ENCODE assay signal across 8 mouse cellular contexts in genomic region chr9:37530031-37530887, GRCm38 (mm10). TPM values are rescaled to one million over a fixed set of nuclear protein-coding genes. Genes with fewer than 3 reads are reported as not detected.
DNase-seq lines count a peak whose midpoint lies in the region; ATAC-seq and TF ChIP-seq lines count a peak whose summit lies in the region.

No protein-coding gene starts in this region.

- WGBS in cerebellum, adult 2 months, result 3% methylated on average over 32 of the region's 32 CpGs
- WGBS in hindbrain, embryonic 15.5 days, result under 1% methylated on average over 32 of the region's 32 CpGs
- 2% methylated on average over 32 of the region's 32 CpGs for WGBS in liver, embryonic 11.5 days
- WGBS in midbrain, postnatal 0 days, result 2% methylated on average over 32 of the region's 32 CpGs

- H3K4me1 ChIP-seq in cerebellum, adult 2 months (ENCODE audit: control insufficient read depth, insufficient read depth, low read length), result peaks cover 13% of the 10 kb centered on the region
- peaks cover 20% of the 10 kb centered on the region for H3K4me1 ChIP-seq in hindbrain, embryonic 15.5 days (replicated peaks)
- H3K4me1 ChIP-seq in liver, embryonic 11.5 days (replicated peaks; ENCODE audit: control insufficient read depth, insufficient read depth, low read length), result peaks cover 27% of the 10 kb centered on the region
- peaks cover 11% of the 10 kb centered on the region; the same call in 1 of the 2 replicates for H3K4me1 ChIP-seq in midbrain, postnatal 0 days (ENCODE audit: insufficient read depth, low read length)

- no peaks in the 10 kb centered on the region for H3K36me3 ChIP-seq in hindbrain, embryonic 15.5 days
- no peaks in the 10 kb centered on the region for H3K36me3 ChIP-seq in liver, embryonic 11.5 days (ENCODE audit: control insufficient read depth, insufficient read depth, low read length)
- H3K36me3 ChIP-seq in midbrain, postnatal 0 days (ENCODE audit: insufficient read depth, low read length), result peaks cover 10% of the 10 kb centered on the region

- no peaks in the 10 kb centered on the region for H3K9me3 ChIP-seq in hindbrain, embryonic 15.5 days
- no peaks in the 10 kb centered on the region for H3K9me3 ChIP-seq in liver, embryonic 11.5 days (ENCODE audit: control insufficient read depth, low read length)
- H3K9me3 ChIP-seq in midbrain, postnatal 0 days (ENCODE audit: low read length), result no peaks in the 10 kb centered on the region

- H3K4me3 ChIP-seq in cerebellum, adult 2 months (replicated peaks; ENCODE audit: insufficient read depth, low read depth, low read length), result peak overlapping the region; percentile 62
- H3K4me3 ChIP-seq in gastrocnemius, adult 2 months, result peak overlapping the region; percentile 77
- H3K4me3 ChIP-seq in hindbrain, embryonic 15.5 days, result peak overlapping the region; percentile 34
- peak overlapping the region; percentile 44 for H3K4me3 ChIP-seq in liver, embryonic 11.5 days (ENCODE audit: low read depth, low read length)
- H3K4me3 ChIP-seq in midbrain, postnatal 0 days (ENCODE audit: low read depth, low read length), result peak overlapping the region; percentile 35

- intact Hi-C loops in gastrocnemius, adult 2 months (cut with DNase I), result no loop called here

- peak overlapping the region; percentile 2; the same call in 1 of the 2 replicates for H3K27ac ChIP-seq in cerebellum, adult 2 months (ENCODE audit: insufficient read depth, low read length)
- H3K27ac ChIP-seq in gastrocnemius, adult 2 months, result peak overlapping the region; percentile 92
- no peak overlapping the region; the same call in 1 of the 2 replicates for H3K27ac ChIP-seq in hindbrain, embryonic 15.5 days (replicated peaks)
- peak overlapping the region; percentile 64 for H3K27ac ChIP-seq in liver, embryonic 11.5 days (ENCODE audit: low read depth, low read length)
- no peak overlapping the region for H3K27ac ChIP-seq in midbrain, postnatal 0 days (ENCODE audit: low read depth, low read length)

- peak; percentile 14; the same call in 1 of the 2 replicates for TF ChIP-seq CTCF in cerebellum, adult 2 months (IDR thresholded peaks at IDR 0.05; ENCODE audit: borderline replicate concordance, insufficient read depth, low read depth, low read length)
- peak; percentile 53 for TF ChIP-seq CTCF in gastrocnemius, adult 2 months (IDR thresholded peaks at IDR 0.05)
- peak; percentile 49 for TF ChIP-seq CTCF in midbrain, postnatal 0 days (IDR thresholded peaks at IDR 0.05)

- peak overlapping the region; percentile 24 for H3K9ac ChIP-seq in hindbrain, embryonic 15.5 days
- peak overlapping the region; percentile 44 for H3K9ac ChIP-seq in liver, embryonic 11.5 days (ENCODE audit: low read depth, low read length)
- peak overlapping the region; percentile 42; the same call in 1 of the 2 replicates for H3K9ac ChIP-seq in midbrain, postnatal 0 days (replicated peaks; ENCODE audit: low read length, poor library complexity, severe bottlenecking)

- peak; percentile 64 for ATAC-seq in hindbrain, embryonic 15.5 days (ENCODE audit: low FRiP score, low read depth)
- peak; percentile 51 for ATAC-seq in liver, embryonic 11.5 days (replicated peaks; ENCODE audit: low FRiP score)
- peak; percentile 41; the same call in 1 of the 2 replicates for ATAC-seq in midbrain, postnatal 0 days (ENCODE audit: low FRiP score)

- peak; percentile 58 for DNase-seq in ovary, postnatal 36 days (ENCODE audit: low spot score)
- no peak for DNase-seq in ovary, postnatal 14 days (ENCODE audit: low spot score)
- DNase-seq in cerebellum, adult 2 months, result peak; percentile 52 to 66
- peak; percentile 75 for DNase-seq in gastrocnemius, adult 2 months
- DNase-seq in liver, embryonic 11.5 days (ENCODE audit: low spot score), result peak; percentile 60
- peak; percentile 20 for DNase-seq in midbrain, postnatal 0 days (ENCODE audit: low spot score)
- DNase-seq in frontal cortex, postnatal 10 days (ENCODE audit: low spot score in 2 of 2), result no peak

- no peak for TF ChIP-seq POLR2A in cerebellum, adult 2 months (IDR thresholded peaks at IDR 0.05; ENCODE audit: borderline replicate concordance, insufficient read depth, low read length)

- H3K27me3 ChIP-seq in cerebellum, adult 2 months (ENCODE audit: control insufficient read depth, insufficient read depth, low read length), result no peaks in the 10 kb centered on the region
- H3K27me3 ChIP-seq in hindbrain, embryonic 15.5 days, result peaks cover 43% of the 10 kb centered on the region
- peaks cover 59% of the 10 kb centered on the region for H3K27me3 ChIP-seq in liver, embryonic 11.5 days (replicated peaks; ENCODE audit: control insufficient read depth, insufficient read depth, low read length)
- H3K27me3 ChIP-seq in midbrain, postnatal 0 days (ENCODE audit: insufficient read depth, low read length), result peaks cover 30% of the 10 kb centered on the region

- H3K4me2 ChIP-seq in hindbrain, embryonic 15.5 days, result peak overlapping the region; percentile 61
- H3K4me2 ChIP-seq in liver, embryonic 11.5 days, result peak overlapping the region; percentile 78
- peak overlapping the region; percentile 79 for H3K4me2 ChIP-seq in midbrain, postnatal 0 days (ENCODE audit: low read depth, low read length, poor library complexity, severe bottlenecking)

RNA-seq across cellular contexts. Expression of gene Esam, which starts 2.4 kb away (rescaled TPM):
- polyA plus RNA-seq in cerebellum, adult 2 months (2012; rRNA removed), result 28.2 and 28.8 TPM in 2 replicates
- 10 to 100 TPM; 20.5 to 29.9 TPM for total RNA-seq in gastrocnemius, adult 2 months (2021)
- 45.4 and 45.5 TPM in 2 replicates for polyA plus RNA-seq in hindbrain, embryonic 15.5 days (2015; fragmentation: Nextera tagmentation; extraction: Ambion mirVana)
- polyA plus RNA-seq in liver, embryonic 11.5 days (2014; fragmentation: Nextera tagmentation; extraction: Ambion mirVana), result 34.9 and 36.6 TPM in 2 replicates
- 29.1 and 39.3 TPM in 2 replicates for total RNA-seq in midbrain, postnatal 0 days (2014; rRNA removed)
- polyA plus RNA-seq in midbrain, postnatal 0 days (2015; fragmentation: Nextera tagmentation; extraction: Ambion mirVana), result 35.1 and 38.6 TPM in 2 replicates

RNA-seq across cellular contexts. Expression of gene Vsig2, which starts 8.8 kb away (rescaled TPM):
- polyA plus RNA-seq in cerebellum, adult 2 months (2012; rRNA removed), result 3.4 and 4.8 TPM in 2 replicates
- 1 to 10 TPM; 2.6 to 3.2 TPM for total RNA-seq in gastrocnemius, adult 2 months (2021)
- 0.89 and 1.4 TPM in 2 replicates for polyA plus RNA-seq in hindbrain, embryonic 15.5 days (2015; fragmentation: Nextera tagmentation; extraction: Ambion mirVana)
- 0.66 and 1.5 TPM in 2 replicates for polyA plus RNA-seq in liver, embryonic 11.5 days (2014; fragmentation: Nextera tagmentation; extraction: Ambion mirVana)
- 0.90 and 6.1 TPM in 2 replicates for total RNA-seq in midbrain, postnatal 0 days (2014; rRNA removed)
- 1.6 and 1.7 TPM in 2 replicates for polyA plus RNA-seq in midbrain, postnatal 0 days (2015; fragmentation: Nextera tagmentation; extraction: Ambion mirVana)

RNA-seq across cellular contexts. Expression of gene Nrgn, which starts 22.4 kb away (rescaled TPM):
- polyA plus RNA-seq in cerebellum, adult 2 months (2012; rRNA removed), result 46.6 and 66.0 TPM in 2 replicates
- under 1 TPM; 0.23 to 0.42 TPM for total RNA-seq in gastrocnemius, adult 2 months (2021)
- polyA plus RNA-seq in hindbrain, embryonic 15.5 days (2015; fragmentation: Nextera tagmentation; extraction: Ambion mirVana), result 4.1 and 5.0 TPM in 2 replicates
- 20.8 and 23.6 TPM in 2 replicates for polyA plus RNA-seq in liver, embryonic 11.5 days (2014; fragmentation: Nextera tagmentation; extraction: Ambion mirVana)
- 35.7 and 58.1 TPM in 2 replicates for total RNA-seq in midbrain, postnatal 0 days (2014; rRNA removed)
- polyA plus RNA-seq in midbrain, postnatal 0 days (2015; fragmentation: Nextera tagmentation; extraction: Ambion mirVana), result 80.4 and 80.6 TPM in 2 replicates

RNA-seq across cellular contexts. Expression of gene Siae, which starts 25.2 kb away (rescaled TPM):
- polyA plus RNA-seq in cerebellum, adult 2 months (2012; rRNA removed), result 15.8 and 15.9 TPM in 2 replicates
- 1 to 10 TPM; 4.1 to 4.6 TPM for total RNA-seq in gastrocnemius, adult 2 months (2021)
- 11.6 and 13.3 TPM in 2 replicates for polyA plus RNA-seq in hindbrain, embryonic 15.5 days (2015; fragmentation: Nextera tagmentation; extraction: Ambion mirVana)
- 8.0 and 8.6 TPM in 2 replicates for polyA plus RNA-seq in liver, embryonic 11.5 days (2014; fragmentation: Nextera tagmentation; extraction: Ambion mirVana)
- total RNA-seq in midbrain, postnatal 0 days (2014; rRNA removed), result 15.2 and 15.8 TPM in 2 replicates
- polyA plus RNA-seq in midbrain, postnatal 0 days (2015; fragmentation: Nextera tagmentation; extraction: Ambion mirVana), result 14.9 and 16.1 TPM in 2 replicates

RNA-seq across cellular contexts. Expression of gene Msantd2, which starts 41.1 kb away (rescaled TPM):
- 40.6 and 40.7 TPM in 2 replicates for polyA plus RNA-seq in cerebellum, adult 2 months (2012; rRNA removed)
- total RNA-seq in gastrocnemius, adult 2 months (2021), result 1 to 10 TPM; 4.0 to 5.1 TPM
- polyA plus RNA-seq in hindbrain, embryonic 15.5 days (2015; fragmentation: Nextera tagmentation; extraction: Ambion mirVana), result 27.9 and 29.7 TPM in 2 replicates
- polyA plus RNA-seq in liver, embryonic 11.5 days (2014; fragmentation: Nextera tagmentation; extraction: Ambion mirVana), result 13.2 and 17.7 TPM in 2 replicates
- total RNA-seq in midbrain, postnatal 0 days (2014; rRNA removed), result 37.0 and 55.1 TPM in 2 replicates
- polyA plus RNA-seq in midbrain, postnatal 0 days (2015; fragmentation: Nextera tagmentation; extraction: Ambion mirVana), result 20.5 and 21.1 TPM in 2 replicates

Comparison
In these comparisons a context has a peak if more than half of its experiments do, and no peak if none do; other contexts are left out.
1. DNase-seq: peak in ovary, postnatal 36 days (single experiment), cerebellum, adult 2 months (2 of 2), gastrocnemius, adult 2 months (single experiment), liver, embryonic 11.5 days (single experiment) and midbrain, postnatal 0 days (single experiment); none in ovary, postnatal 14 days (single experiment) and frontal cortex, postnatal 10 days (0 of 2).
2. H3K27ac ChIP-seq: peak in cerebellum, adult 2 months (single experiment), gastrocnemius, adult 2 months (single experiment) and liver, embryonic 11.5 days (single experiment); none in hindbrain, embryonic 15.5 days (single experiment) and midbrain, postnatal 0 days (single experiment).
3. Peak in every context shown above with its lines, with median percentiles within 50 percentile points of each other: H3K4me3 ChIP-seq, CTCF ChIP-seq, ATAC-seq, H3K4me2 ChIP-seq and H3K9ac ChIP-seq.